In genomic region chr3:51121703-51122540, GRCm38 (mm10) we compare ENCODE assay signal across 8 mouse cellular contexts.
DNase-seq lines count a peak whose midpoint lies in the region; ATAC-seq lines count a peak whose summit lies in the region.

No protein-coding gene starts in this region.

- no peak overlapping the region for H3K27ac ChIP-seq in kidney, embryonic 14.5 days (ENCODE audit: low read depth, low read length)
- no peak overlapping the region for H3K27ac ChIP-seq in limb, embryonic 11.5 days (replicated peaks; ENCODE audit: low read depth, low read length)

- 22% methylated on average over 9 of the region's 9 CpGs for WGBS in kidney, embryonic 14.5 days
- 27% methylated on average over 9 of the region's 9 CpGs for WGBS in limb, embryonic 11.5 days

- DNase-seq in A20 (ENCODE audit: low read depth, low spot score): peak; percentile 46
- DNase-seq in adrenal gland, adult 18-20 months (ENCODE audit: low spot score in 2 of 2): peak; percentile 57 to 67
- peak; percentile 67 for DNase-seq in embryo, embryonic 11.5 days (ENCODE audit: low read depth, low spot score)
- peak; percentile 40 to 48 for DNase-seq in heart, adult 9 months (ENCODE audit: low spot score in 2 of 2)
- peak; percentile 89 for DNase-seq in limb, embryonic 11.5 days (ENCODE audit: low spot score)
- DNase-seq in naive thymus-derived CD4-positive, alpha-beta T cell, adult 2 months (ENCODE audit: low read depth): peak; percentile 73
- peak; percentile 55 for DNase-seq in telencephalon, adult 2 months (ENCODE audit: low read depth, low spot score)

- ATAC-seq in kidney, embryonic 14.5 days (ENCODE audit: low FRiP score, low TSS enrichment): peak; percentile 52; the same call in 1 of the 2 replicates
- 0 out of 2 replicates have a peak, but pooled peaks have one; percentile 17 for ATAC-seq in limb, embryonic 11.5 days (ENCODE audit: insufficient number of reproducible peaks, low FRiP score, low TSS enrichment, low read depth)

- H3K4me3 ChIP-seq in kidney, embryonic 14.5 days (ENCODE audit: low read length): no peak overlapping the region
- H3K4me3 ChIP-seq in limb, embryonic 11.5 days (ENCODE audit: low read depth, low read length): no peak overlapping the region

- no peaks in the 10 kb centered on the region for H3K9me3 ChIP-seq in kidney, embryonic 14.5 days (ENCODE audit: control insufficient read depth, low read length)
- no peaks in the 10 kb centered on the region; the same call in 1 of the 2 replicates for H3K9me3 ChIP-seq in limb, embryonic 11.5 days (ENCODE audit: control insufficient read depth, low read length)

- no peaks in the 10 kb centered on the region for H3K36me3 ChIP-seq in kidney, embryonic 14.5 days (ENCODE audit: control insufficient read depth, insufficient read depth, low read length)
- no peaks in the 10 kb centered on the region for H3K36me3 ChIP-seq in limb, embryonic 11.5 days (ENCODE audit: control insufficient read depth, insufficient read depth, low read length)

- H3K9ac ChIP-seq in kidney, embryonic 14.5 days (ENCODE audit: low read depth, low read length): no peak overlapping the region
- no peak overlapping the region for H3K9ac ChIP-seq in limb, embryonic 11.5 days (ENCODE audit: low read length)

- H3K27me3 ChIP-seq in kidney, embryonic 14.5 days (ENCODE audit: control insufficient read depth, insufficient read depth, low read length): no peaks in the 10 kb centered on the region
- H3K27me3 ChIP-seq in limb, embryonic 11.5 days (ENCODE audit: control insufficient read depth, insufficient read depth, low read length): no peaks in the 10 kb centered on the region

- H3K4me2 ChIP-seq in kidney, embryonic 14.5 days (replicated peaks; ENCODE audit: low read depth, low read length): no peak overlapping the region
- no peak overlapping the region for H3K4me2 ChIP-seq in limb, embryonic 11.5 days (ENCODE audit: low read depth, severe bottlenecking)

- no peaks in the 10 kb centered on the region for H3K4me1 ChIP-seq in kidney, embryonic 14.5 days (ENCODE audit: control insufficient read depth, insufficient read depth, low read length)
- H3K4me1 ChIP-seq in limb, embryonic 11.5 days (ENCODE audit: control insufficient read depth, insufficient read depth, low read length): 0 out of 2 replicates have a peak, but pooled peaks cover 2% of the 10 kb centered on the region
